Mouse (Mus musculus) embryonic facial prominence, embryonic 12.5 days (tissue): ENCODE measurements around the gene Ifit2. TPM values are rescaled to one million over a fixed set of nuclear protein-coding genes. Genes with fewer than 3 reads are reported as not detected.
"Not testable (repeated sequence)": the region's sequence is repeated elsewhere in the genome, so short reads cannot be mapped to it uniquely, and the experiment has no call there.

Experiments
- ATAC-seq: fragments of 200-750 bp; cut with Nextera tagmentation; 2 replicates; pipeline ENCODE4 v1.8.0; 2017; ENCODE audit not compliant: insufficient number of reproducible peaks, insufficient read depth, low FRiP score, low TSS enrichment
- H3K27ac ChIP-seq: fragments of 300-500 bp; sonication (generic); 2 replicates; pipeline ENCODE4 v1.5.1; 2016; ENCODE audit warnings: mild to moderate bottlenecking
- H3K27me3 ChIP-seq: fragments of 300-500 bp; sonication (generic); 2 replicates; pipeline ENCODE4 v1.6.1; 2016; ENCODE audit warnings: mild to moderate bottlenecking, moderate library complexity
- H3K36me3 ChIP-seq: fragments of 300-500 bp; sonication (generic); 2 replicates; pipeline ENCODE4 v1.6.1; 2016; ENCODE audit warnings: mild to moderate bottlenecking
- H3K4me1 ChIP-seq: fragments of 300-500 bp; sonication (generic); 2 replicates; pipeline ENCODE4 v1.6.1; 2016
- H3K4me2 ChIP-seq: fragments of 300-500 bp; sonication (generic); replicated peaks from 2 replicates; pipeline ENCODE4 v1.6.1; 2016; ENCODE audit warnings: mild to moderate bottlenecking, moderate library complexity
- H3K4me3 ChIP-seq: fragments of 300-500 bp; sonication (generic); 2 replicates; pipeline ENCODE4 v1.5.1; 2016; ENCODE audit warnings: mild to moderate bottlenecking
- H3K9ac ChIP-seq: fragments of 300-500 bp; sonication (generic); 2 replicates; pipeline ENCODE4 v1.6.1; 2016; ENCODE audit warnings: mild to moderate bottlenecking, moderate library complexity
- H3K9me3 ChIP-seq: fragments of 300-500 bp; sonication (generic); 2 replicates; pipeline ENCODE4 v1.6.1; 2016; ENCODE audit warnings: mild to moderate bottlenecking, moderate library complexity
- WGBS: fragments of 180-500 bp; shearing (Covaris S2); methylation state at CpG from one replicate; pipeline ENCODE4 v1.1.7; 2016; 5-methylcytosine and 5-hydroxymethylcytosine counted together
- polyA plus RNA-seq: library from polyadenylated mRNA; unstranded; fragments of >200 nt; fragmentation: Nextera tagmentation; extraction: Ambion mirVana; gene quantifications from 2 replicates; pipeline ENCODE4 v1.2.1, GENCODE M21; 2016

The Ifit2 gene
- polyA plus RNA-seq, 1 experiment from 2014 or later, result 9.8 TPM

DNA sequence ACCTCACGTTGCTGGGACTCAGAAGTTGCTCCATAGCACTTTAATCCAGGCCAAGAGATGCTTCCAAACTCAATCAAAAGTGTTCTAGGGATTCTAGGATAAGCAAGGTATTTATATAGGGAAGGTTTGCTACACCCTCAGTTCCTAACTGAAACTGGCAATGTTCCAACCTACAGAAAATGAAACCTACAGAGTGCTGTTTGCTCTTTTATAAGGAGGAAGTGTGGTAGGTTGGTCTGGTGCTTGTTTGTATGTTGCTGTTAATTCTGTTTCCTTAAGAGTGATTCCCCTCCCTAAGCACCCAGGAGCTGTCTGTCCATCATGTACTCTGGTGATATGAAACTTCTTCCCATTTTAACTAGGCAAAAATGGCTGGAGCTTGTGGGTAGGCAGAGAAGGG, 51.4 kb downstream of the Ifit2 start, which contains the start of gene Ifit1bl1:
Gene Ifit1bl1 (minus strand): TSS at position 69 of the 400 bp plus-strand sequence.
- H3K36me3 ChIP-seq, H3K4me2 ChIP-seq, H3K27me3 ChIP-seq, H3K9me3 ChIP-seq, ATAC-seq, H3K27ac ChIP-seq, H3K4me3 ChIP-seq, H3K9ac ChIP-seq, H3K4me1 ChIP-seq: not testable (repeated sequence)
- WGBS, result 42% methylated on average over 1 of the region's 1 CpGs

DNA sequence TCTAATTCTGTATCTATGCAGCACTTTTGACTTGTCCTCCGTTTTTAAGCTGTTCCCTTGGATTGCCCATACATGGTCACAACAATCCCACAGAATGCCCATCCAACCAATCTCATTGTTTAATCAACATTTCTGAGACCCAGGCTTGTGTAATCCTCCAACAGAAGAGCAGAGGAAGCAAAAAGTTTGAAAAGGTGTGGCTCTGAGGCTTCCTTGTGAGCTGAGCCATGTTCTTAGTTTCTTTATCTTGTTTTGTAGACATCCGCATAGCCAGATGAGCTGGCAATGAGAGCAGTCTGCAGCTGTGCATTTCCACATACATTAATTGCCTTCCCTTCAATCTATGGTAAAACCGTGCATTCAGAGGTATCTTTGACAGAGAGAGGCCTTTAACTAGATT, 55.0 kb downstream of the Ifit2 start:
- Histone ChIP-seq H3K9ac (no peak overlapping the region), H3K36me3 (no peaks in the 10 kb centered on the region), H3K4me2 (no peak overlapping the region), H3K4me1 (peaks cover 3% of the 10 kb centered on the region; the same call in 1 of the 2 replicates), H3K27ac (no peak overlapping the region), H3K4me3 (no peak overlapping the region), H3K27me3 (no peaks in the 10 kb centered on the region), H3K9me3 (no peaks in the 10 kb centered on the region)
- WGBS, result 84% methylated on average over 3 of the region's 3 CpGs
- ATAC-seq, result no peak

GRCm38 (mm10) chr19:34607237-34608051, 57.0 kb downstream of the Ifit2 start, which contains the start of gene Ifit3b:
Gene Ifit3b, plus strand, starts transcription at chr19:34607970.
- 33% methylated on average over 4 of the region's 4 CpGs for WGBS
- H3K27me3 ChIP-seq, H3K9me3 ChIP-seq, H3K27ac ChIP-seq, H3K4me1 ChIP-seq, H3K36me3 ChIP-seq, H3K9ac ChIP-seq, H3K4me3 ChIP-seq, H3K4me2 ChIP-seq: not testable (repeated sequence)
- peak; percentile 57 for ATAC-seq

DNA sequence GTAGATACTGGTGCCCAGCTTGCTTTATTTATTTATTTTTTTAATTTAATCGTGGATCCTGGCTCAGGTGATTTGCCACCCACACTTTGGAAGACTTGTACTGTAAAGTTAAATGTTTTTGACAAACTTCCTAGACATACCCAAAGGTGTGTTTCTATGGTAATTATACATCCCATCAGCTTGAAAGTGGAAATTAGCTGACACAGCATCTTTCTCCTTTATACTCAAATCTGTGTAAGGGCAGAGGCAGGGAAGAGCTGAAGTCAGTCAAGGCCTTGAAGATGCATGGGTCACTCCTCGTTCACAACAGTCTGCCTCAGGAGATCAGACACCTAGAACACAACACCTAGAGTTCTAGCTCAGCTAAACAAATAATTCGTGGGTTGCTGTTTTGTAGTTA, 59.6 kb downstream of the Ifit2 start:
- H3K9ac ChIP-seq, H3K27ac ChIP-seq, H3K27me3 ChIP-seq, H3K4me1 ChIP-seq, ATAC-seq, H3K36me3 ChIP-seq, H3K4me3 ChIP-seq, H3K9me3 ChIP-seq, H3K4me2 ChIP-seq: not testable (repeated sequence)
- 73% methylated on average over 3 of the region's 3 CpGs for WGBS

DNA sequence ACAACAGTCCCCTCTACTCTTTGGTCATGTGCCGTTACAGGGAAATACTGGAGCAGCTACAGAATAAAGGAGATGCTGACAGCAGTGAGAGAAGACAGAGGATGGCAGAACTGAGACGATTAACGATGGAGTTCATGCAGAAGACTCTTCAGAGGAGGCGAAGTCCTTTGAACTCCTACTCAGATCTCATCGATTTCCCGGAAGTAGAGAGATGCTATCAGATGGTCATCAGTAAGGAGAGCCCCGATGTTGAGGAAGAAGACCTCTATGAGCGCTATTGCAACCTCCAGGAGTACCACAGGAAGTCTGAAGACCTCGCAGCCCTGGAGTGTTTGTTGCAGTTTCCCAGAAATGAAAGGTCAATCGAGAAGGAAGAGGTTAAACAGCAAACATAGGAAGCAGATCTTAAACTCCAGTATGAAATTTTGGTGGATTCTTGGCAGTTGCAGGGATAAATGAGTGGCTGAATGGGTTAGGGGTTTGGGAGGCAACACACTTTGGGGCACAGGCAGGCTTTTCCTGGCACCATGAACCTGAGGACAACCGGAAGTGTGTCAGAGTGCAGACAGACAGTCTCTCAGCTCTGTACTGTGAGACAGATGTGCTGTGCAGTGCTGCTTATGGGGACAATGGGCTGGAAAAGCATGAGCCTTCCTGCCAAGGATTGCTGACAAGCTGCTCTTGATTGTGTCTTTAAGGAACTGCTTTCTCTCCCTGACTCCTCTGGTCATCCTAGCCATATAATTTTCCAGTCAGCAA, 61.9 kb downstream of the Ifit2 start:
- WGBS, result 76% methylated on average over 5 of the region's 11 CpGs
- H3K4me2 ChIP-seq, H3K4me3 ChIP-seq, ATAC-seq, H3K36me3 ChIP-seq, H3K27me3 ChIP-seq, H3K27ac ChIP-seq, H3K9ac ChIP-seq, H3K9me3 ChIP-seq, H3K4me1 ChIP-seq: not testable (repeated sequence)

GRCm38 (mm10) chr19:34620871-34621270, 70.4 kb downstream of the Ifit2 start:
- H3K9ac ChIP-seq, result no peak overlapping the region
- H3K4me3 ChIP-seq, result no peak overlapping the region
- 91% methylated on average over 5 of the region's 5 CpGs for WGBS
- H3K4me1 ChIP-seq, result no peaks in the 10 kb centered on the region
- H3K27me3 ChIP-seq, result no peaks in the 10 kb centered on the region
- no peak overlapping the region for H3K4me2 ChIP-seq
- no peak for ATAC-seq
- no peaks in the 10 kb centered on the region for H3K9me3 ChIP-seq
- no peaks in the 10 kb centered on the region for H3K36me3 ChIP-seq
- no peak overlapping the region for H3K27ac ChIP-seq

DNA sequence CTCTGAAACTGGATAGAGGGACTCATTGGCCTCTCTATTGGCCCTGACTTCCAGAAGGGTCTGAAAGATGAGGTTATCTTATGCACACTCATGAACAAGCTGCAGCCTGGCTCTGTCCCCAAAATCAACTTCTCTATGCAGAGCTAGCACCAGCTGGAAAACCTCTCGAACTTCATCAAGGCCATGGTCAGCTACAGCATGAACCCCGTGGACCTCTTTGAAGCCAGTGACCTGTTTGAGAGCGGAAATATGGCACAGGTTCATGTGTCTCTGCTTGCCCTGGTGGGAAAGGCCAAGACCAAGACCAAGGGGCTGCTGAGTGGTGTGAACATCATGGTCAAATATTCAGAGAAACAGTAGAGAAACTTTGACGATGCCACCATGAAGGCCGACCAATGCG, 73.3 kb downstream of the Ifit2 start:
- Histone ChIP-seq H3K9me3 (no peaks in the 10 kb centered on the region), H3K4me3 (no peak overlapping the region), H3K4me2 (no peak overlapping the region), H3K4me1 (no peaks in the 10 kb centered on the region), H3K27ac (no peak overlapping the region), H3K36me3 (no peaks in the 10 kb centered on the region), H3K27me3 (no peaks in the 10 kb centered on the region), H3K9ac (no peak overlapping the region)
- ATAC-seq, result no peak
- WGBS, result 93% methylated on average over 6 of the region's 6 CpGs

GRCm38 (mm10) chr19:34624663-34625062, 74.2 kb downstream of the Ifit2 start:
- H3K27me3 ChIP-seq, result no peaks in the 10 kb centered on the region
- no peak for ATAC-seq
- 80% methylated on average over 4 of the region's 4 CpGs for WGBS
- no peak overlapping the region for H3K4me3 ChIP-seq
- H3K9me3 ChIP-seq, result no peaks in the 10 kb centered on the region
- no peak overlapping the region for H3K4me2 ChIP-seq
- H3K27ac ChIP-seq, result no peak overlapping the region
- no peaks in the 10 kb centered on the region for H3K36me3 ChIP-seq
- no peak overlapping the region for H3K9ac ChIP-seq
- H3K4me1 ChIP-seq, result no peaks in the 10 kb centered on the region

Other genes starting within 250 kb of the Ifit2 start
- gene Ch25h, start 75.5 kb upstream of the Ifit2 start, polyA plus RNA-seq, result 2.4 and 4.1 TPM in 2 replicates
- 30.2 and 30.7 TPM in 2 replicates for gene Lipa, start 23.2 kb upstream of the Ifit2 start, polyA plus RNA-seq
- 0.74 and 1.3 TPM in 2 replicates for gene Ifit3, start 32.8 kb downstream of the Ifit2 start, polyA plus RNA-seq
- 0.13 and 0.14 TPM in 2 replicates for gene Ifit1bl1, start 51.3 kb downstream of the Ifit2 start, polyA plus RNA-seq
- gene Ifit3b, start 57.3 kb downstream of the Ifit2 start, polyA plus RNA-seq, result 0.33 TPM in 1 of 2 replicates, not detected in the other
- 0.40 TPM in 1 of 2 replicates, not detected in the other for gene Ifit1bl2, start 90.0 kb downstream of the Ifit2 start, polyA plus RNA-seq
- 0.50 and 0.53 TPM in 2 replicates for gene Ifit1, start 90.2 kb downstream of the Ifit2 start, polyA plus RNA-seq
- gene Slc16a12, start 196.6 kb downstream of the Ifit2 start, polyA plus RNA-seq, result 0.93 and 1.1 TPM in 2 replicates